Mouse (Mus musculus) heart, embryonic 14.5 days (tissue): ENCODE data around the gene Amelx. TPM values are rescaled to one million over a fixed set of nuclear protein-coding genes. Genes with fewer than 3 reads are reported as not detected.

Experiments
- ATAC-seq: fragments of 200-750 bp; cut with Nextera tagmentation; 2 replicates; pipeline ENCODE4 v1.8.0; 2017; ENCODE audit warnings: low read depth, moderate TSS enrichment; ENCODE audit not compliant: insufficient number of reproducible peaks, insufficient read depth, low FRiP score
- H3K27ac ChIP-seq, 2 experiments: fragments of 200-500 bp in 1 of 2; fragments of 300-500 bp in 1 of 2; sonication (generic) in 1 of 2; replicated peaks in 1 of 2; 2 replicates each; pipeline ENCODE4 v1.5.1; 2012 to 2014; ENCODE audit warnings: low read depth in 2 of 2, low read length in 2 of 2, control low read depth in 1 of 2, mild to moderate bottlenecking in 1 of 2, mixed read lengths in 1 of 2; ENCODE audit not compliant: control insufficient read depth in 1 of 2, insufficient read depth in 1 of 2
- H3K27me3 ChIP-seq: fragments of 300-500 bp; sonication (generic); 2 replicates; pipeline ENCODE4 v1.6.1; 2014; ENCODE audit warnings: mild to moderate bottlenecking, low read length, control low read depth; ENCODE audit not compliant: control insufficient read depth, insufficient read depth
- H3K36me3 ChIP-seq: fragments of 300-500 bp; sonication (generic); 2 replicates; pipeline ENCODE4 v1.6.1; 2014; ENCODE audit warnings: mild to moderate bottlenecking, control low read depth, low read length, mixed read lengths; ENCODE audit not compliant: control insufficient read depth, insufficient read depth
- H3K4me1 ChIP-seq, 2 experiments: fragments of 200-500 bp in 1 of 2; fragments of 300-500 bp in 1 of 2; sonication (generic) in 1 of 2; 2 replicates each; pipeline ENCODE4 v1.6.1; 2012 to 2014; ENCODE audit warnings: low read length in 2 of 2, control low read depth in 1 of 2, mixed read lengths in 1 of 2; ENCODE audit not compliant: control insufficient read depth in 2 of 2, insufficient read depth in 2 of 2
- H3K4me2 ChIP-seq: fragments of 300-500 bp; sonication (generic); 2 replicates; pipeline ENCODE4 v1.6.1; 2014; ENCODE audit warnings: mild to moderate bottlenecking, low read length
- H3K4me3 ChIP-seq, 2 experiments: fragments of 200-500 bp in 1 of 2; fragments of 300-500 bp in 1 of 2; sonication (generic) in 1 of 2; 2 replicates each; pipeline ENCODE4 v1.5.1; 2012 to 2014; ENCODE audit warnings: low read length in 2 of 2, mild to moderate bottlenecking in 2 of 2, control low read depth in 1 of 2, low read depth in 1 of 2, moderate library complexity in 1 of 2; ENCODE audit not compliant: control insufficient read depth in 1 of 2, insufficient read depth in 1 of 2
- H3K9ac ChIP-seq: fragments of 300-500 bp; sonication (generic); 2 replicates; pipeline ENCODE4 v1.6.1; 2014; ENCODE audit warnings: mild to moderate bottlenecking, low read length
- H3K9me3 ChIP-seq: fragments of 300-500 bp; sonication (generic); 2 replicates; pipeline ENCODE4 v1.6.1; 2016; ENCODE audit warnings: low read length, control low read depth; ENCODE audit not compliant: control insufficient read depth
- WGBS: fragments of 180-500 bp; shearing (Covaris S2); extraction: QIAGEN DNeasy Blood & Tissue Kit; methylation state at CpG from one replicate; pipeline ENCODE4 v1.1.7; 2014; 5-methylcytosine and 5-hydroxymethylcytosine counted together
- polyA plus RNA-seq: library from polyadenylated mRNA; unstranded; fragments of >200 nt; fragmentation: Nextera tagmentation; extraction: Ambion mirVana; gene quantifications from 2 replicates; pipeline ENCODE4 v1.2.1, GENCODE M21; 2014

Amelx gene
- polyA plus RNA-seq, result not detected in 2 replicates

- H3K4me1 ChIP-seq, result no peaks in the 10 kb centered on the region
- ATAC-seq, result no peak
- no peak within 1 kb of the TSS for H3K4me2 ChIP-seq
- H3K27ac ChIP-seq, result no peak within 1 kb of the TSS
- 73% methylated on average over 5 of the region's 5 CpGs for WGBS
- H3K9me3 ChIP-seq, result no peaks in the 10 kb centered on the region
- no peaks in the 10 kb centered on the region for H3K27me3 ChIP-seq
- H3K4me3 ChIP-seq, result no peak within 1 kb of the TSS
- H3K9ac ChIP-seq, result no peak within 1 kb of the TSS
- no peaks in the 10 kb centered on the region for H3K36me3 ChIP-seq
Observed at GRCm38 (mm10) chrX:169187100-169187499, at the start of gene Amelx. TSS of gene Amelx (minus strand) at chrX:169187200.

GRCm38 (mm10) chrX:169222357-169223062 is 35.5 kb upstream of the Amelx start:
- 27% methylated on average over 3 of the region's 3 CpGs for WGBS
- ATAC-seq, result no peak

GRCm38 (mm10) chrX:169220064-169220463 is 33.1 kb upstream of the Amelx start:
- Histone ChIP-seq H3K9me3 (no peaks in the 10 kb centered on the region), H3K4me2 (no peak overlapping the region), H3K36me3 (no peaks in the 10 kb centered on the region), H3K27ac (no peak overlapping the region), H3K27me3 (no peaks in the 10 kb centered on the region), H3K4me1 (peaks cover 0 to 3% of the 10 kb centered on the region in 2 experiments; a peak in 1 of 4 replicates), H3K4me3 (no peak overlapping the region), H3K9ac (no peak overlapping the region)
- ATAC-seq, result no peak
- 45% methylated on average over 8 of the region's 8 CpGs for WGBS

More at GRCm38 (mm10) chrX:169222357-169223062, 35.5 kb upstream of the Amelx start:
- no peak overlapping the region for H3K27ac ChIP-seq
- H3K27me3 ChIP-seq, result no peaks in the 10 kb centered on the region
- H3K36me3 ChIP-seq, result no peaks in the 10 kb centered on the region
- no peak overlapping the region for H3K9ac ChIP-seq
- H3K9me3 ChIP-seq, result no peaks in the 10 kb centered on the region
- H3K4me1 ChIP-seq, result peaks cover 0 to 3% of the 10 kb centered on the region in 2 experiments; a peak in 1 of 4 replicates
- H3K4me2 ChIP-seq, result no peak overlapping the region
- H3K4me3 ChIP-seq, result no peak overlapping the region

- no peak overlapping the region for H3K4me2 ChIP-seq
- no peak overlapping the region for H3K27ac ChIP-seq
- no peaks in the 10 kb centered on the region for H3K27me3 ChIP-seq
- 0 out of 4 replicates have a peak, but pooled peaks cover 2% of the 10 kb centered on the region in 2 experiments for H3K4me1 ChIP-seq
- no peak for ATAC-seq
- no peaks in the 10 kb centered on the region for H3K36me3 ChIP-seq
- no peaks in the 10 kb centered on the region for H3K9me3 ChIP-seq
- 67% methylated on average over 3 of the region's 3 CpGs for WGBS
- no peak overlapping the region for H3K4me3 ChIP-seq
- no peak overlapping the region for H3K9ac ChIP-seq
Observed at GRCm38 (mm10) chrX:169210019-169210418, 23.0 kb upstream of the Amelx start.

- 81% methylated on average over 2 of the region's 2 CpGs for WGBS
- Histone ChIP-seq H3K9me3 (no peaks in the 10 kb centered on the region), H3K9ac (no peak overlapping the region)
Observed at GRCm38 (mm10) chrX:169178634-169179033, 8.4 kb downstream of the Amelx start.

GRCm38 (mm10) chrX:169173796-169174195 is 13.2 kb downstream of the Amelx start:
- Histone ChIP-seq H3K4me1 (no peaks in the 10 kb centered on the region), H3K27ac (no peak overlapping the region), H3K9ac (no peak overlapping the region), H3K27me3 (no peaks in the 10 kb centered on the region), H3K36me3 (no peaks in the 10 kb centered on the region), H3K4me2 (no peak overlapping the region), H3K4me3 (no peak overlapping the region), H3K9me3 (no peaks in the 10 kb centered on the region)
- WGBS, result 75% methylated on average over 1 of the region's 1 CpGs
- ATAC-seq, result no peak

More at GRCm38 (mm10) chrX:169178634-169179033, 8.4 kb downstream of the Amelx start:
- ATAC-seq, result no peak
- Histone ChIP-seq H3K4me3 (no peak overlapping the region), H3K27me3 (no peaks in the 10 kb centered on the region), H3K4me2 (no peak overlapping the region), H3K36me3 (no peaks in the 10 kb centered on the region), H3K27ac (no peak overlapping the region), H3K4me1 (no peaks in the 10 kb centered on the region)

GRCm38 (mm10) chrX:169170981-169171380 is 16.0 kb downstream of the Amelx start:
- Histone ChIP-seq H3K36me3 (no peaks in the 10 kb centered on the region), H3K27me3 (no peaks in the 10 kb centered on the region), H3K4me2 (no peak overlapping the region), H3K9me3 (no peaks in the 10 kb centered on the region), H3K9ac (no peak overlapping the region), H3K4me1 (no peaks in the 10 kb centered on the region), H3K27ac (no peak overlapping the region), H3K4me3 (no peak overlapping the region)
- ATAC-seq, result no peak
- WGBS, result 68% methylated on average over 2 of the region's 2 CpGs

GRCm38 (mm10) chrX:169158385-169158784 is 28.6 kb downstream of the Amelx start:
- no peak for ATAC-seq
- no peak overlapping the region for H3K4me2 ChIP-seq
- no peaks in the 10 kb centered on the region for H3K27me3 ChIP-seq
- 69% methylated on average over 6 of the region's 6 CpGs for WGBS
- H3K9ac ChIP-seq, result no peak overlapping the region
- no peaks in the 10 kb centered on the region for H3K9me3 ChIP-seq
- H3K27ac ChIP-seq, result no peak overlapping the region
- no peaks in the 10 kb centered on the region for H3K4me1 ChIP-seq
- H3K4me3 ChIP-seq, result no peak overlapping the region
- H3K36me3 ChIP-seq, result no peaks in the 10 kb centered on the region
